Comparison of ENCODE assay signal across 21 mouse cellular contexts in the genomic region with DNA sequence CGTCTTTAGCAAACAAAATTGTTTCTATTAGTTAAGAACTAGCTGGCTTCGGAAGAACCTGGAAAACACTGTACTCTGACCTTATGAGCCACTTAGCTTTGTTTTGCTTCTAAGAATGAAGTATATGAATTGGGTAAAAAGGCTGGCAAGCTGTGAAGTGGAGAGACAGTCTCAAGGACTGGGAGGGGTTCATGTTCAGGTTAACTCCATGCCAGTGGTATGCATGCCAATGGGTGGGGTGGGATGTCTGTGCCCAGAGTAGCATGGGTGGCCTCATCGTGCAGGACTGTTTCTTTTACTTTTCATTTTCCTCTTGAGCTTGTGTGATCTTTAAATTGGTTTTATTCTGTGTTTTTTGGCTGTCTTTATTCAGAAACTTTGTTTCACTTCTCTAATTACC.
DNase-seq lines count a peak whose midpoint lies in the region; ATAC-seq and TF ChIP-seq lines count a peak whose summit lies in the region.
"Had no signal": no experiment of that assay in that cellular context is flagged by ENCODE, and none has a peak within 500 bp of the region (broad histone marks: within the 10 kb centered on the region; RNA-seq: fewer than 3 reads in every experiment).

No protein-coding gene starts in this region.

- no peak overlapping the region for H3K9ac ChIP-seq in lung, embryonic 15.5 days
- no peak overlapping the region for H3K9ac ChIP-seq in lung, postnatal 0 days (replicated peaks; ENCODE audit: low read depth)
- no peak overlapping the region for H3K9ac ChIP-seq in liver, embryonic 11.5 days (ENCODE audit: low read depth, low read length)
- H3K9ac ChIP-seq: forebrain, embryonic 13.5 days; hindbrain, embryonic 12.5 days had no signal

- peak; percentile 65; the same call in 1 of the 2 replicates for ATAC-seq in lung, embryonic 15.5 days (ENCODE audit: borderline replicate concordance, extremely low read depth, low FRiP score, low TSS enrichment)
- peak; percentile 98 for ATAC-seq in lung, postnatal 0 days
- no peak for ATAC-seq in liver, embryonic 11.5 days (replicated peaks; ENCODE audit: low FRiP score)
- ATAC-seq: CD4-positive, CD25-positive, alpha-beta regulatory T cell, adult 4 months; forebrain, embryonic 13.5 days; forebrain, embryonic 16.5 days; hindbrain, embryonic 16.5 days had no signal

- no peak overlapping the region for H3K27ac ChIP-seq in lung, embryonic 15.5 days
- peak overlapping the region; percentile 64; the same call in 1 of the 2 replicates for H3K27ac ChIP-seq in lung, postnatal 0 days (ENCODE audit: low read length)
- no peak overlapping the region for H3K27ac ChIP-seq in liver, embryonic 11.5 days (ENCODE audit: low read depth, low read length)
- H3K27ac ChIP-seq: forebrain, embryonic 10.5 days; forebrain, embryonic 13.5 days; gastrocnemius, adult 2 months; hindbrain, embryonic 12.5 days had no signal

- peak; percentile 80 for DNase-seq in lung, postnatal 0 days (ENCODE audit: low spot score)
- peak; percentile 56 for DNase-seq in lung, postnatal 25 days (ENCODE audit: low spot score)
- no peak for DNase-seq in frontal cortex, postnatal 36 days (ENCODE audit: low spot score in 2 of 2)
- no peak for DNase-seq in kidney, postnatal 25 days
- DNase-seq in liver, embryonic 11.5 days (ENCODE audit: low spot score): no peak
- DNase-seq: adrenal gland, adult 8-10 months; adrenal gland, postnatal 25 days; cerebellum, adult 18-20 months; cerebellum, adult 9-10 months; cerebellum, postnatal 14 days; gastrocnemius, adult 2 months; gastrocnemius, postnatal 14 days; heart, adult 11 months had no signal

- 61% methylated on average over 3 of the region's 3 CpGs for WGBS in lung, embryonic 15.5 days
- 51% methylated on average over 3 of the region's 3 CpGs for WGBS in lung, postnatal 0 days
- 78% methylated on average over 3 of the region's 3 CpGs for WGBS in liver, embryonic 11.5 days

- H3K9me3 ChIP-seq in lung, embryonic 15.5 days: no peaks in the 10 kb centered on the region
- H3K9me3 ChIP-seq in lung, postnatal 0 days (ENCODE audit: low read length): no peaks in the 10 kb centered on the region
- no peaks in the 10 kb centered on the region for H3K9me3 ChIP-seq in liver, embryonic 11.5 days (ENCODE audit: control insufficient read depth, low read length)
- H3K9me3 ChIP-seq: forebrain, embryonic 10.5 days; forebrain, embryonic 13.5 days; hindbrain, embryonic 12.5 days had no signal

- H3K27me3 ChIP-seq in lung, embryonic 15.5 days: no peaks in the 10 kb centered on the region
- H3K27me3 ChIP-seq in lung, postnatal 0 days (replicated peaks; ENCODE audit: insufficient read depth, low read length): no peaks in the 10 kb centered on the region
- H3K27me3 ChIP-seq in liver, embryonic 11.5 days (replicated peaks; ENCODE audit: control insufficient read depth, insufficient read depth, low read length): no peaks in the 10 kb centered on the region
- H3K27me3 ChIP-seq: forebrain, embryonic 13.5 days; hindbrain, embryonic 12.5 days had no signal

- no peaks in the 10 kb centered on the region for H3K36me3 ChIP-seq in lung, embryonic 15.5 days
- H3K36me3 ChIP-seq in lung, postnatal 0 days (ENCODE audit: insufficient read depth, low read length): no peaks in the 10 kb centered on the region
- H3K36me3 ChIP-seq in liver, embryonic 11.5 days (ENCODE audit: control insufficient read depth, insufficient read depth, low read length): no peaks in the 10 kb centered on the region
- H3K36me3 ChIP-seq: forebrain, embryonic 10.5 days; hindbrain, embryonic 12.5 days had no signal

- TF ChIP-seq EP300 in lung, postnatal 0 days (IDR thresholded peaks at IDR 0.05): peak; percentile 98

- no peak overlapping the region for H3K4me2 ChIP-seq in lung, embryonic 15.5 days
- H3K4me2 ChIP-seq in lung, postnatal 0 days (replicated peaks; ENCODE audit: low read depth, low read length): no peak overlapping the region
- no peak overlapping the region for H3K4me2 ChIP-seq in liver, embryonic 11.5 days
- H3K4me2 ChIP-seq: forebrain, embryonic 13.5 days; heart, embryonic 11.5 days; hindbrain, embryonic 12.5 days had no signal

- TF ChIP-seq CTCF in lung, postnatal 0 days (IDR thresholded peaks at IDR 0.05): no peak

- H3K4me1 ChIP-seq in lung, embryonic 15.5 days: no peaks in the 10 kb centered on the region
- no peaks in the 10 kb centered on the region for H3K4me1 ChIP-seq in lung, postnatal 0 days (ENCODE audit: insufficient read depth, low read depth, low read length)
- no peaks in the 10 kb centered on the region for H3K4me1 ChIP-seq in liver, embryonic 11.5 days (replicated peaks; ENCODE audit: control insufficient read depth, insufficient read depth, low read length)
- H3K4me1 ChIP-seq: forebrain, embryonic 10.5 days; forebrain, embryonic 13.5 days; hindbrain, embryonic 12.5 days had no signal

- no peak overlapping the region for H3K4me3 ChIP-seq in lung, embryonic 15.5 days
- no peak overlapping the region for H3K4me3 ChIP-seq in lung, postnatal 0 days (ENCODE audit: low read depth, low read length)
- no peak overlapping the region for H3K4me3 ChIP-seq in liver, embryonic 11.5 days (ENCODE audit: low read depth, low read length)
- H3K4me3 ChIP-seq: forebrain, embryonic 10.5 days; forebrain, embryonic 13.5 days; gastrocnemius, adult 2 months; hindbrain, embryonic 12.5 days had no signal

Comparison
In these comparisons a context has a peak if more than half of its experiments do, and no peak if none do; other contexts are left out.
1. DNase-seq: peak in lung, postnatal 0 days (single experiment) and lung, postnatal 25 days (single experiment); none in frontal cortex, postnatal 36 days (0 of 2), kidney, postnatal 25 days (0 of 2) and liver, embryonic 11.5 days (single experiment).